ENCODE assay signal across 18 mouse cellular contexts in the genomic region with DNA sequence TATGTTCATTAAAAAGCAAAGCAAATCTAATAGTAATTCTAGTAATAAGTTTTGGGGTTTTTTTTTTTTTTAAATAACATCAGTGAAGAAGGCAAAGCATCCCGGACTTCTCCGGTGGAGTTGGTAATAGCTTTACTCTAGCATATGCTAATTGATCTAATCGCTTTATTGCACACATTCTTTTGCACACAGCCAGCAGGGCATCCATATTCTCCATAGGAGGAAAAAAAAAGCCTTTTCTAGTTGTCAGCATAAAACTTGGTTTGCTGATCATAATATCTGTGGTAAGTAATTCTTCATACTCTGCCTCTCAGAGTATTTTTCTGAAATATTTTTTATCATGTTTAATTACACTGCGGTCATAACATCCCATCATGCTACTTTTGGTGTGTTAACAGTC.
"Had no signal": no experiment of that assay in that cellular context is flagged by ENCODE, and none has a peak within 500 bp of the region (broad histone marks: within the 10 kb centered on the region; RNA-seq: fewer than 3 reads in every experiment).

No protein-coding gene starts in this region.

- H3K9ac ChIP-seq: liver, postnatal 0 days; lung, embryonic 15.5 days; midbrain, embryonic 13.5 days; midbrain, embryonic 15.5 days; neural tube, embryonic 12.5 days; stomach, embryonic 15.5 days had no signal

- H3K36me3 ChIP-seq: lung, embryonic 15.5 days; midbrain, embryonic 13.5 days; midbrain, embryonic 15.5 days; neural tube, embryonic 12.5 days; stomach, embryonic 15.5 days had no signal

- H3K4me3 ChIP-seq: lung, embryonic 15.5 days; megakaryocyte, embryonic 14.5 days; midbrain, embryonic 13.5 days; midbrain, embryonic 15.5 days; neural tube, embryonic 12.5 days; stomach, embryonic 15.5 days had no signal

- H3K27ac ChIP-seq: lung, embryonic 15.5 days; macrophage; midbrain, embryonic 13.5 days; midbrain, embryonic 15.5 days; neural tube, embryonic 12.5 days; stomach, embryonic 15.5 days; stomach, postnatal 0 days had no signal

- ATAC-seq: liver, postnatal 0 days; lung, postnatal 0 days; midbrain, embryonic 13.5 days; midbrain, embryonic 15.5 days had no signal

- H3K9me3 ChIP-seq: lung, embryonic 15.5 days; megakaryocyte, embryonic 14.5 days; midbrain, embryonic 13.5 days; midbrain, embryonic 15.5 days; neural tube, embryonic 12.5 days; stomach, embryonic 15.5 days had no signal

- DNase-seq: liver, postnatal 0 days; lung, adult 2 months; lung, postnatal 14 days; lung, postnatal 36 days; right cerebral cortex, postnatal 14 days; thymus, adult 2 months; thymus, postnatal 14 days; thymus, postnatal 36 days had no signal

- H3K4me1 ChIP-seq: lung, embryonic 15.5 days had no signal

- H3K27me3 ChIP-seq: lung, embryonic 15.5 days; megakaryocyte, embryonic 14.5 days; midbrain, embryonic 15.5 days; neural tube, embryonic 12.5 days; stomach, embryonic 15.5 days had no signal

- H3K4me2 ChIP-seq: lung, embryonic 15.5 days; midbrain, embryonic 11.5 days; midbrain, embryonic 13.5 days; midbrain, embryonic 15.5 days; neural tube, embryonic 12.5 days; stomach, embryonic 15.5 days had no signal
